Mouse (Mus musculus) cerebellum, adult 11 months (tissue): Measurements from ENCODE around the gene Rtl10.
"Not testable (repeated sequence)": the region's sequence is repeated elsewhere in the genome, so short reads cannot be mapped to it uniquely, and the experiment has no call there.

Experiments
- DNase-seq: peaks from one replicate; pipeline ENCODE4 v3.0.0; 2022

The Rtl10 gene

GRCm38 (mm10) chr16:18484386-18484785 is 14.3 kb upstream of the Rtl10 start:
- DNase-seq = no peak

GRCm38 (mm10) chr16:18484794-18485435 is 13.8 kb upstream of the Rtl10 start:
- DNase-seq = no peak

- no peak for DNase-seq
Observed at GRCm38 (mm10) chr16:18486126-18486525, 12.6 kb upstream of the Rtl10 start.

- no peak for DNase-seq
Observed at GRCm38 (mm10) chr16:18490281-18490680, 8.4 kb upstream of the Rtl10 start.

- no peak for DNase-seq
Observed at GRCm38 (mm10) chr16:18490894-18491293, 7.8 kb upstream of the Rtl10 start.

DNA sequence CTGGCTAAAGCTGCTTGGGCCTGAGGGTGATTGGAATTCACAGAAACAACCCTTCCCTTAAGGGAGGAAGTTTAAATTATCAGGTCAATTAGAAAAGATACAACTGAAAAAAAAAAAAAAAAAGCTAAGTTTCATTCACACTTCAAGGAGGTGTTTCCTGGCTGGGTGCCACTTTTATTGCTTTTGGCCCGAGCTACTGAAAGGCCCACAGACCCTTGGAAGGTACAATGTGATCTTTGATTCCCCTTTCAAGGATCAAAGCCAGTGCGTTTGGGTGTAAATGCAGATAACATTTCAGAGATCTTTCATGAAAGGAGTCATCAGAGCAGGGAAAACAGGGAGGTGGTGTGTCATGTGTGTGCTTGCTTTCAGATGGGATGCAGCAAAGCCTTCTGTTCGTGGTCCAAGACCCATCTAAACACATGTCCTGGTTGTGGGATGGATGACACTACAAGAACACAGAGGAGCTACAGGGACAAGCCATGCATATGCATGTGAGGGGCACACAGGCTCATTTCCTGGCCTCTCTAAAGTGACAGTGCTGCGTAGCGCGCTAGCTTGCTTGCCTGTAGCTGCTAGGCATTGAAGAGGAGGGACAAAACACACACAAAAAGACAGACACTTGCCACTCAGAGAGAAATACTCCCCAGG is 711 bp upstream of the Rtl10 start:
- DNase-seq = peak; percentile 19

DNA sequence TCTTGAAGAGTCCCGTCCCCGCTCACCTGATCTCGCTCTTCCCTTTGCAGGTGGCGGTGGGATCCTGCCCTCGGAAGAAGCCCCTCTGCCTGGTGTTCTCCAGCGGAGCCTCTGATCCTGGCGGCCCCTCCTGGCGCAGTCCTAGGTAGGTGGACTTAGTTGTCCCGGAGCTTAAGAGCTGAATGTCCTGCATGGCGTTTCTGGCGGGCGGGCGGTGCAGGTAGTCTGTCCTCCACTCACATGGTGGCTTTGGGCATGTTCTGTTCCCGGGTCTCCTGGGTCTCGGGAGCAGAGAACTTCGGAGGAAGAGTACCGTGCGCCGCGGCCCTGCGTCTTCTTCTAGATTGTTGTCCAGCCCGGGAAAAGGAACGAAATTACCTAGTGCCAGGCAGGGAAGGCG is 295 bp downstream of the Rtl10 start:
- no peak for DNase-seq

- DNase-seq = no peak
Observed at GRCm38 (mm10) chr16:18501531-18501930, 2.8 kb downstream of the Rtl10 start.

DNA sequence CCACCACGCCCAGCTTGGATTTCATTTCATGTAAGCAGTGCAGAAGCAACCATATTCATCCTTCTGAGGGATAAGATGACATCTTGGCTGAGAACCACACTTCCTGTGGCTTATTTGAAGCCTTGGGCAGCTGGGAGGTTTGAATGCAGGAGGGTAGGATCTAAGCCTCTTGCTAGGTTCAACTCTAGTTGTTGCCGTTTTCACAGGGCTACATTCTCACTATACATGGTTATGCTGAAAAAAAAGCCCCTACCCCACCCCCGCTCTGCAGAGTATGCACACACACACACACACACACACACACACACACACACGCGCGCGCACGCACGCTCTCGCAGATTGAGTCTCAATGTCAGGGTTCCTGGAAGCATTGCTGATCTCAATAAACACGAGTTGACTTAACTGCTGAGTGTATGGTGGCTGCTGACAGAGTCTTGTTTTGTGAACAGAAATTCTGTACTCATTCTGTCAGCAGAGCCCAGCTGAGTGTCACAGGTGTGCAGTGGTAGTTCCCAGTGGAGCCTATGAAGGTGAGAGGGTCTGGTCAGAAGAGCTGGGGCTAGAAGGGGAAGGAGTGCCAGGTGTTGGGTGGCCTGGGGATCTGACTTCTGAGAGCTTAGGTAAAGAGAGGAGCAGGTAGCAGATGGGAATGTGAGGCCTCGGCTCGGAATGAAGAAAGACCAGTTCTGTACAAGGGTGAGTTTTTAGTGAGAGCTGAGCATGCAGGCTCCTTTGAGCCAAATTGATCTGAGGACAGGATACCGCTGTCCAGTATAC is 5.1 kb downstream of the Rtl10 start:
- no peak for DNase-seq

GRCm38 (mm10) chr16:18506524-18507199 is 8.0 kb downstream of the Rtl10 start:
- DNase-seq = no peak

DNA sequence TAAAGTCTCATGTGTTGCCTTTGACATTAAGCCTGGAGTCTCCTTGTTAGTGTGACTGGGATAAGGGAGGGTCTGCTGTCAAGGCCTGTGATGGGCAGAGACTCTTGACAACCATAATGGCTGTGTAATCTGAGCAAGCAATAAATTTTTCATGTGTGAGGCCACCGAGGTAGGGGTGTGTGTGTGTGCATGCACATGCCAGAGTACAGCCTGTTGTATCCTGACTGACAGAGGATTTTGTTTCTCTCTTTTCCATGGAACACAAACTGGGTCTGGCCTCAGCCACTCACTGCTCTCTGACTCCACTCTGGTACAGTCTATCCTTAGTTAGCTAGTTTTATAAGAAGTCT is 8.5 kb downstream of the Rtl10 start:
- no peak for DNase-seq

GRCm38 (mm10) chr16:18511741-18512140 is 13.0 kb downstream of the Rtl10 start:
- DNase-seq = no peak

DNA sequence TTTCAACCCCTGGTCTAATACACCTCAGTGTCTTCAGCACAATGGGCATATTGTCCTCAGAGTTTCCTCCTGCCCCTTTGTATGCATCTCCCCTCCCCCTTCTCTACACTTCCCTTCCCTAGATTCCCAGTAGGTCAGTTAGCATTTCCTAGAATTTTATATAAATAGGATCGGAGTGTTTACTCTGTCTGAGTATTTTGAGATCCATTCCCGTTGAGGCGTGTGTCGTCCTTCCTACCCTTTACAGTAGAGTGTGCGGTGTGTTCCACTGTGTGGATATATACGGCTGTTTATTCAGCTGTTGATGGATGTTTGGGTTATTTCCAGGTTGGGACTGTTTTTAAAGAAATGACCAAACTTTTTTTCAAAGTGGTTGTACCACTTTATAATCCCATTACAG is 14.8 kb downstream of the Rtl10 start:
- no peak for DNase-seq

GRCm38 (mm10) chr16:18518091-18518490 is 19.4 kb downstream of the Rtl10 start:
- DNase-seq = no peak

- DNase-seq = no peak
Observed at GRCm38 (mm10) chr16:18523563-18524245, 25.0 kb downstream of the Rtl10 start.

DNA sequence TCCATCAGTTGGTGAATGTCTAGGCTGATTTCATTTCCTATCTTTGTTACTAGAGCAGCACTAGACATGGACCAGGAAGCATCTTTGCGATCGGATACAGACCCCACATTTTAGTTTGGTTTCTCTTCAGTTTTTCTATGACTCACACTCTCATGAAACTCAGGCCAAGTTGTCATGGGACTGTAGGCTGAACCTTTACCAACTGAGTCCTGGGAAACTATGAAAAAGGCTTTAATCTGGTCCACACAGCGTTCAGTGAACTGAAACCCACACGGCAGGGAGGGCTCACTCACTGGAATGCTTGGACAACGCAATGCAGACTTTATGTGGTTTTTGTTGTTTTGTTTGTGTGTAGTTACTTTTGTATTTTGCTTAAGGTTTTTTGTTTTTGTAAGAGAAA is 30.0 kb downstream of the Rtl10 start:
- DNase-seq = no peak

DNA sequence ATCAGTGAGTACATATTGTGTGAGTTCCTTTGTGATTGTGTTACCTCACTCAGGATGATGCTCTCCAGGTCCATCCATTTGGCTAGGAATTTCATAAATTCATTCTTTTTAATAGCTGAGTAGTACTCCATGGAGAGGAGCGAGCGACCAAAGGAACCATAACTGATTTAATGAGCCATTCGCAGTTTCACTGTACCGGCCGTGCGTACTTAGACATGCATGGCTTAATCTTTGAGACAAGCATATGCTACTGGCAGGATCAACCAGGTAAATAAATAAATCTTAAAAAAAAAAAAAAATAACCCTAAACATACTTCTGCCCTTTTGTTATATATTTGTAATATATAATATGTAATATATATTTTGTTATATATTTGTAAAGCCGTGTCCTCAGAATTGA is 34.4 kb downstream of the Rtl10 start:
- not testable (repeated sequence) for DNase-seq

DNA sequence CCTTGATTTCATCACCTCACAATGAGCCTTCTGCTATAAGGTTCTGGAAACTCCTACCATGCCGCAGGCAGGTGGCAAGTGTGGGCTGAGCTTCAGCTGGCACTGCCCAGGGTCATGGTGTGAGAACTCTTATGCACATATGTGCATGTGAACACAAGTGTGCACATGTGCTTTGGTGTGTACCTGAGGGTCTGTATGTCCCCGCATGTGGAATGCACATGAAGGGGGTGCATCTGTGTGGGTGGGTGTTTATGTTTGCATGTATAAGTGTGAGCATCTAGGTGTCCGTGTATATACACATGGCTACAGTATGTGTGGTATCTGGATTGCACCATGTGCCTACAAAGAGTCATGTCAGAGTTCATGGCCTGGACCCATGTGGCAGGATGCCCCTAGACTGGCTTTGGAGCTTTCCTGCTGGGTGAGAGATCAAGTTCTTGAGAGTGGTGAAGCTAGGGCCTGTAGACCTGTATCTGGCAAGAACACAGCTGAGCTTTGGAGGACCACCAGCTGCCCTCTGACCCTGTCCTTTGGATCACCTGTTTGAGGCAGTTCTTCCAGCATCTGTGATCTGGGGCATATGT is 38.8 kb downstream of the Rtl10 start:
- DNase-seq = no peak

GRCm38 (mm10) chr16:18539281-18539680 is 40.6 kb downstream of the Rtl10 start:
- DNase-seq = no peak

DNA sequence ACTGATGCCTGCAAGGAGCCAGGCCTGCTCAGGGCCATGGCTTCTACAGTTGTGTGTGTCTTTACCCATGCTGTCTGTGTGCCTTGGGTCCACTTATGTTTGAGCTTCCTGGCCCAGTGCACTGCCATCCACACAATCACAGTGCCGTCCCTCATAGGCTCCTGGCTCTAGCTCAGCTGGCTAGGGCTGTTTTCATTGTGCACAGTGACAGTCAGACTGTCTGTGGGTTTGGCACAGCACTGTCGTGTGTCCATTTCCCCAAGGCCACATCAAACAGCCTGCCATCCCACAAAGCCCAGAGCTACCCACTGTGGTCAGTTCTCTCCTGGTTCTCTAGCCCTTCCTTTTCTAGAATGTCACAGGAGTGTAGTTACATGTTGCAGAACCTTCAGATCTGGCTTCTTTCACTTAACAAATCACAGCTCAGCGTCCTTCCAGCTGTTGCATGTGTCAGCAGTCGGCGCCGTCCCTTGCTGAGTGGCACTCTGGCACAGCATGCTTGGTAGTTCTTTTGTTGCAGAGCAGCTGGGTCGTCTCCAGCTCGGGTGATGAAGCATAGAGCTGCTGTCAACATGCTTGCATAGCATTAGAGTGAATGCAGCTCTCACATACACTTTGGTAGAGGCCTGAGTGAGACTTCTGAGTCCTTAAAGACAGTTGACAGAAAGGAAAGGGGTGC is 44.6 kb downstream of the Rtl10 start:
- DNase-seq = no peak

- no peak for DNase-seq
Observed at GRCm38 (mm10) chr16:18547891-18548290, 49.2 kb downstream of the Rtl10 start.
